Mouse (Mus musculus): ENCODE measurements at regions not wholly inside any gene's neighbourhood (a gene's known extent, or its start where the extent isn't known, plus 50 kb on each side); places are given as distances from the start of the nearest gene placed in this dataset.

GRCm38 (mm10) chr10:96238251-96238650 is 101.8 kb downstream of the Gm5426 start:
- WGBS: 35% methylated on average over 4 of the region's 4 CpGs
- Histone ChIP-seq H3K36me3 (ENCODE audit: control insufficient read depth, insufficient read depth, low read length) (no peaks in the 10 kb centered on the region), H3K4me1 (ENCODE audit: control insufficient read depth, insufficient read depth, insufficient read length) (peaks cover 2% of the 10 kb centered on the region; the same call in 1 of the 2 replicates), H3K27ac (ENCODE audit: insufficient read depth, low read length) (no peak overlapping the region), H3K27me3 (ENCODE audit: control insufficient read depth, insufficient read depth, low read length) (no peaks in the 10 kb centered on the region), H3K4me3 (ENCODE audit: extremely low read depth, insufficient read depth, insufficient read length) (no peak overlapping the region)
- DNase-seq (ENCODE audit: low read depth in 1 of 2, low spot score in 2 of 2): no peak
- TF ChIP-seq CTCF (IDR thresholded peaks at IDR 0.05; ENCODE audit: extremely low read depth, insufficient read depth, insufficient read length, insufficient replicate concordance): no peak
- no peak for TF ChIP-seq POLR2A (IDR thresholded peaks at IDR 0.05; ENCODE audit: low read depth, low read length)

- TF ChIP-seq CTCF (IDR thresholded peaks at IDR 0.05; ENCODE audit: extremely low read depth, insufficient read depth, insufficient read length, insufficient replicate concordance) (no peak), POLR2A (IDR thresholded peaks at IDR 0.05; ENCODE audit: low read depth, low read length) (no peak)
- no peaks in the 10 kb centered on the region for H3K27me3 ChIP-seq (ENCODE audit: control insufficient read depth, insufficient read depth, low read length)
- DNase-seq (ENCODE audit: low read depth in 1 of 2, low spot score in 2 of 2): no peak
- no peak overlapping the region for H3K4me3 ChIP-seq (ENCODE audit: extremely low read depth, insufficient read depth, insufficient read length)
- no peaks in the 10 kb centered on the region for H3K36me3 ChIP-seq (ENCODE audit: control insufficient read depth, insufficient read depth, low read length)
- no peak overlapping the region for H3K27ac ChIP-seq (ENCODE audit: insufficient read depth, low read length)
- WGBS: 52% methylated on average over 3 of the region's 3 CpGs
- H3K4me1 ChIP-seq (ENCODE audit: control insufficient read depth, insufficient read depth, insufficient read length): peaks cover 2% of the 10 kb centered on the region; the same call in 1 of the 2 replicates
Observed at GRCm38 (mm10) chr10:96238850-96239249, 102.4 kb downstream of the Gm5426 start.

- Histone ChIP-seq H3K4me1 (ENCODE audit: control insufficient read depth, insufficient read depth, insufficient read length) (peaks cover 2% of the 10 kb centered on the region; the same call in 1 of the 2 replicates), H3K36me3 (ENCODE audit: control insufficient read depth, insufficient read depth, low read length) (no peaks in the 10 kb centered on the region), H3K4me3 (ENCODE audit: extremely low read depth, insufficient read depth, insufficient read length) (no peak overlapping the region), H3K27me3 (ENCODE audit: control insufficient read depth, insufficient read depth, low read length) (no peaks in the 10 kb centered on the region), H3K27ac (ENCODE audit: insufficient read depth, low read length) (no peak overlapping the region)
- WGBS: 32% methylated on average over 4 of the region's 4 CpGs
- peak in 1 of 2 experiments; percentile 34 for DNase-seq (ENCODE audit: low read depth in 1 of 2, low spot score in 2 of 2)
- TF ChIP-seq POLR2A (IDR thresholded peaks at IDR 0.05; ENCODE audit: low read depth, low read length) (no peak), CTCF (IDR thresholded peaks at IDR 0.05; ENCODE audit: extremely low read depth, insufficient read depth, insufficient read length, insufficient replicate concordance) (no peak)
Observed at GRCm38 (mm10) chr10:96240591-96240990, 104.2 kb downstream of the Gm5426 start.

- no peak overlapping the region for H3K4me3 ChIP-seq (ENCODE audit: extremely low read depth, insufficient read depth, insufficient read length)
- no peak for TF ChIP-seq POLR2A (IDR thresholded peaks at IDR 0.05; ENCODE audit: low read depth, low read length)
- no peak for TF ChIP-seq CTCF (IDR thresholded peaks at IDR 0.05; ENCODE audit: extremely low read depth, insufficient read depth, insufficient read length, insufficient replicate concordance)
- H3K4me1 ChIP-seq (ENCODE audit: control insufficient read depth, insufficient read depth, insufficient read length): peaks cover 7% of the 10 kb centered on the region
- no peaks in the 10 kb centered on the region for H3K27me3 ChIP-seq (ENCODE audit: control insufficient read depth, insufficient read depth, low read length)
- no peak overlapping the region for H3K27ac ChIP-seq (ENCODE audit: insufficient read depth, low read length)
- no peak for DNase-seq (ENCODE audit: low read depth in 1 of 2, low spot score in 2 of 2)
- H3K36me3 ChIP-seq (ENCODE audit: control insufficient read depth, insufficient read depth, low read length): no peaks in the 10 kb centered on the region
Observed at GRCm38 (mm10) chr10:96253671-96254070, 117.3 kb downstream of the Gm5426 start.

- no peak for TF ChIP-seq POLR2A (IDR thresholded peaks at IDR 0.05; ENCODE audit: low read depth, low read length)
- TF ChIP-seq CTCF (IDR thresholded peaks at IDR 0.05; ENCODE audit: extremely low read depth, insufficient read depth, insufficient read length, insufficient replicate concordance): no peak
- H3K27me3 ChIP-seq (ENCODE audit: control insufficient read depth, insufficient read depth, low read length): no peaks in the 10 kb centered on the region
- H3K36me3 ChIP-seq (ENCODE audit: control insufficient read depth, insufficient read depth, low read length): no peaks in the 10 kb centered on the region
- no peak overlapping the region; the same call in 1 of the 2 replicates for H3K4me3 ChIP-seq (ENCODE audit: extremely low read depth, insufficient read depth, insufficient read length)
- no peak overlapping the region for H3K27ac ChIP-seq (ENCODE audit: insufficient read depth, low read length)
- peaks cover 7% of the 10 kb centered on the region for H3K4me1 ChIP-seq (ENCODE audit: control insufficient read depth, insufficient read depth, insufficient read length)
- DNase-seq (ENCODE audit: low read depth in 1 of 2, low spot score in 2 of 2): no peak
- WGBS: 50% methylated on average over 2 of the region's 2 CpGs
Observed at GRCm38 (mm10) chr10:96254250-96254862, 118.0 kb downstream of the Gm5426 start.

- no peaks in the 10 kb centered on the region for H3K27me3 ChIP-seq (ENCODE audit: control insufficient read depth, insufficient read depth, low read length)
- WGBS: 90% methylated on average over 7 of the region's 7 CpGs
- H3K4me3 ChIP-seq (ENCODE audit: extremely low read depth, insufficient read depth, insufficient read length): no peak overlapping the region
- H3K36me3 ChIP-seq (ENCODE audit: control insufficient read depth, insufficient read depth, low read length): no peaks in the 10 kb centered on the region
- no peak overlapping the region for H3K27ac ChIP-seq (ENCODE audit: insufficient read depth, low read length)
- no peak for DNase-seq (ENCODE audit: low read depth in 1 of 2, low spot score in 2 of 2)
- TF ChIP-seq CTCF (IDR thresholded peaks at IDR 0.05; ENCODE audit: extremely low read depth, insufficient read depth, insufficient read length, insufficient replicate concordance): no peak
- no peak for TF ChIP-seq POLR2A (IDR thresholded peaks at IDR 0.05; ENCODE audit: low read depth, low read length)
- peaks cover 7% of the 10 kb centered on the region for H3K4me1 ChIP-seq (ENCODE audit: control insufficient read depth, insufficient read depth, insufficient read length)
Observed at GRCm38 (mm10) chr10:96257935-96258334, 121.5 kb downstream of the Gm5426 start.

- Histone ChIP-seq H3K36me3 (ENCODE audit: control insufficient read depth, insufficient read depth, low read length) (no peaks in the 10 kb centered on the region), H3K4me1 (ENCODE audit: control insufficient read depth, insufficient read depth, insufficient read length) (peaks cover 10% of the 10 kb centered on the region), H3K4me3 (ENCODE audit: extremely low read depth, insufficient read depth, insufficient read length) (no peak overlapping the region), H3K27ac (ENCODE audit: insufficient read depth, low read length) (no peak overlapping the region), H3K27me3 (ENCODE audit: control insufficient read depth, insufficient read depth, low read length) (no peaks in the 10 kb centered on the region)
- WGBS: 93% methylated on average over 10 of the region's 10 CpGs
- TF ChIP-seq POLR2A (IDR thresholded peaks at IDR 0.05; ENCODE audit: low read depth, low read length) (no peak), CTCF (IDR thresholded peaks at IDR 0.05; ENCODE audit: extremely low read depth, insufficient read depth, insufficient read length, insufficient replicate concordance) (no peak)
- DNase-seq (ENCODE audit: low read depth in 1 of 2, low spot score in 2 of 2): no peak
Observed at GRCm38 (mm10) chr10:96259242-96259641, 122.8 kb downstream of the Gm5426 start.

Data from spleen, adult 2 months (tissue).